Mouse (Mus musculus): ENCODE measurements around the gene Slc16a9.

The Slc16a9 gene

DNA sequence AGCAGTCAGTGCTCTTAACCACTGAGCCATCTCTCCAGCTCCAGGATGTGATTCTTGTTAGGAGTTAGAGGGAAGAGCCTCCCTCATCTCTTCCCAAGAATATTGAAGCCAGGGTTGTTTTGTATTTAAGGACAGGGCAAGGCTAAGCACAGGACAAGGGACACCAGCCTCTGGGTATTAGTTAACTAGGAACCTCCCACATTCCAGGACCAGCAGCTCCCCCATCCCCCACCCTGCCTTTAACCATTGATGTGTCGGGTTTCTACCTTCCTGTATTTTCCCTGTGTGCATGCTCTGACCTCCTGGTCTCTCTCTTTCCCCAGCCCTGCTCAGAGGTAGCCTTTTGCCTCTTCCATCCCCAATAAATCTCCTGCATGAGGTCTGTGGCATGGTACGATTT is 56.3 kb downstream of the Slc16a9 start:
- no peak for DNase-seq (ENCODE audit: low spot score in 2 of 2)

GRCm38 (mm10) chr10:70303203-70303602 is 58.3 kb downstream of the Slc16a9 start:
- DNase-seq (ENCODE audit: low spot score in 2 of 2) = no peak

DNA sequence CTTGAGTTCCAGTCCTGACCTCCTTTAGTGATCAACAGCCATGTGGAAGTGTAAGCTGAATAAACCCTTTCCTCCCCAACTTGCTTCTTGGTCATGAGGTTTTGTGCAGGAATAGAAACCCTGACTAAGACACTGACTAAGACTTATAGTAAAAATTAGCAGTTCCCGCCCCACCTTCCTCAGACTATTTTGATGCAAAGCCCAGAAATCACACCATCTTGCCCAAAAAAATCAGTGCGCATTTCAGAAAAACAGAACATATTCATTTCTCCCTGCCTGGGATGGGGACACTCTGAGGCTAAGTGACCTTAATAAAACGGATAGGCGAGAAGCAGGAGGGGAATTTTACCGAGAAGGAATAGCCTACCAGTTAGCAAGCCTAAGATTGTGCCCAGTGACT is 60.8 kb downstream of the Slc16a9 start:
- no peak for DNase-seq (ENCODE audit: low spot score in 2 of 2)

GRCm38 (mm10) chr10:70309416-70309815 is 64.5 kb downstream of the Slc16a9 start:
- no peak for DNase-seq (ENCODE audit: low spot score in 2 of 2)

DNA sequence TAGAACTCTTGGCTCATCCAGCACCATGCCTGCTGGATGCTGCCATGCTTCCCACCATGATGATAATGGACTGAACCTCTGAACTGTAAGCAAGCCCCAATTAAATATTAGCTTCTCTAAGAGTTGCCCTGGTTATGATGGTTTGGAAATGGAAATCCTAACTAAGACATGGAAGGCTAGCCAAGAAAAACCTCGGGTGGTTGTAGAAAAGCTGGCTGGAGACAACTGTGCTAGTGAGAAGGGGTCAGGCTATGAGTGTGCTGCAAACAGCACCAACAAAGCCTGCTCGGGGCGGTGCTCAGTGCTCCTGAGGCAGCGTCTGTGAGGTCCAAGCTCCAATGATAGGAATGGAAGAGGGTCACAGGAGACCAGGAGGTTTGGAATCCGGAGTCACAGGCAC is 65.7 kb downstream of the Slc16a9 start:
- no peak for DNase-seq (ENCODE audit: low spot score in 2 of 2)

- no peak for DNase-seq (ENCODE audit: low spot score in 2 of 2)
Observed at GRCm38 (mm10) chr10:70315895-70316294, 71.0 kb downstream of the Slc16a9 start.

DNA sequence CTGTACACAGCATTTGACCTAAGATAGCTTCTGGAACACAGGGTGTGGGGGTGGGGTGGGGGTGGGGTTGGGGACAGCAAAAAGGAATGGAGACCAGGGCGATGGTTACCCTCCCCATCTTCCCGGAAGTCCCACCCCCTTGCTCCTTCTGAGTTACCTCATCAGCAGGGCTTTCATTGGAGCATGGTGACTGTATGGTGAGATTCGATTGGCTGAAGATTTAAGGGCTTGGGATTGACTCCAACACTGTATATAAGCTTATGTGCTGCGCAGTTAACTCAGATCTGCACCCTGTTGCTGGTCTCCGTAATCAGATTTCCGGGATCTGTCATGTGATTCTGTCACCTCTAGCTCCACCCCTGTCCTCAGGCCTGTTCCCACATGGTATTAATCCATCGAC is 72.0 kb downstream of the Slc16a9 start:
- no peak for DNase-seq (ENCODE audit: low spot score in 2 of 2)

- DNase-seq (ENCODE audit: low spot score in 2 of 2) = no peak
Observed at GRCm38 (mm10) chr10:70317394-70317965, 72.6 kb downstream of the Slc16a9 start.

DNA sequence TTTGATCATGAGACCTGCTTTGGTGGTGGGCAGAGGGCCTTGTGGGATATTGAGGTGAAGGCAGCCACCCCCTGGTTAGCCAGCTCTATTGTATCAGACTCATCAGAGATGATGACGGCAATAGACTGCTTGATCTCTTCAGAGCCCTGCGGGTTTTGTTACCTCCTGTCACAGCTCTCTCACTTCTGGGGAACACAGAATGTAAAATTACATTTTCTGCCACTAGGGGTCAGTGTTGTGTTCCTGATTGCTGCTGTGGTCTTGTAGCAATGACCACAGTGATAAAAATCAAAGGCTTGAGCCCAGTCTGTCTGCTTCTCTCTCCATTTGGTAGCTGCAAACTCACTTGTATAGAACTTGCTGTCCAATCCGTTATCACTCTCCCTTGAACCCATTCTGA is 73.7 kb downstream of the Slc16a9 start:
- DNase-seq (ENCODE audit: low spot score in 2 of 2) = peak in 1 of 2 experiments; percentile 53

DNA sequence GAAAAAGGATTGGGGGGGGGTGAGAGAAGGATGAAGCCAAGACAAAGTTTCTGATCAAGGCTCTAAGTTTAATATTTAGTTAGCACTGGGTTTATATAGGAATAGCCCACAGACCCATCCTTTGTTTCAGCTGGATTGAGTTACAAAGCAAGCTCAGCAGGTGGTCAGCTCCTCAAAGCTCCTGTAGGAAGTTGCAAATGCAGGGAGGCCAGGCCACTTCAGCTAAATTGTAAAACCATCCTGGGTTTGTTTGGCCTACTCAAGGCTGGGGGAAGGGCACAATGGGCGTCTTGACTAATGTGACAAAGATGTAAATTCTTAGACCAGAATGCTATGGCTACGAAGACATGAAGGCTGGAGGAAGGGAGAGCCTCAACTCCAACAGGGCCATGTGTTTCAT is 80.6 kb downstream of the Slc16a9 start:
- DNase-seq (ENCODE audit: low spot score in 2 of 2) = no peak

- DNase-seq (ENCODE audit: low spot score in 2 of 2) = no peak
Observed at GRCm38 (mm10) chr10:70327331-70327730, 82.4 kb downstream of the Slc16a9 start.

GRCm38 (mm10) chr10:70328139-70328538 is 83.2 kb downstream of the Slc16a9 start:
- no peak for DNase-seq (ENCODE audit: low spot score in 2 of 2)
